Mouse (Mus musculus): ENCODE results near the gene Cyb5r1. TPM values are rescaled to one million over a fixed set of nuclear protein-coding genes. Genes with fewer than 3 reads are reported as not detected.

Cyb5r1 gene
- 23.7 TPM for polyA plus RNA-seq (2017; shearing (Covaris generic))

GRCm38 (mm10) chr1:134405509-134406413 is at the start of gene Cyb5r1:
Gene Cyb5r1, plus strand, starts transcription at chr1:134405559.

GRCm38 (mm10) chr1:134361857-134362212 is 43.5 kb upstream of the Cyb5r1 start, which contains the start of gene Tmem183a:
Gene Tmem183a, minus strand, starts transcription at chr1:134361979.

GRCm38 (mm10) chr1:134385666-134386065 is 19.7 kb upstream of the Cyb5r1 start, which contains the start of gene 4933406M09Rik:
Gene 4933406M09Rik, plus strand, starts transcription at chr1:134385940.

GRCm38 (mm10) chr1:134415168-134415831 is 9.9 kb downstream of the Cyb5r1 start, which contains the start of gene Adipor1:
Gene Adipor1, plus strand, starts transcription at chr1:134415378.

GRCm38 (mm10) chr1:134454904-134455824 is 49.8 kb downstream of the Cyb5r1 start, which contains the start of gene Klhl12:
Gene Klhl12, plus strand, starts transcription at chr1:134455531.

Other genes starting within 250 kb of the Cyb5r1 start
- 0.83 TPM for gene Chil1, start 223.4 kb upstream of the Cyb5r1 start, polyA plus RNA-seq (2017; shearing (Covaris generic))
- gene Mybph, start 212.1 kb upstream of the Cyb5r1 start, polyA plus RNA-seq (2017; shearing (Covaris generic)): not detected
- 0.16 TPM for gene Adora1, start 170.1 kb upstream of the Cyb5r1 start, polyA plus RNA-seq (2017; shearing (Covaris generic))
- gene Myog, start 115.6 kb upstream of the Cyb5r1 start, polyA plus RNA-seq (2017; shearing (Covaris generic)): not detected
- gene Ppfia4, start 72.6 kb upstream of the Cyb5r1 start, polyA plus RNA-seq (2017; shearing (Covaris generic)): not detected
- gene Tmem183a, start 43.6 kb upstream of the Cyb5r1 start, polyA plus RNA-seq (2017; shearing (Covaris generic)): 112 TPM
- gene 4933406M09Rik, start 19.6 kb upstream of the Cyb5r1 start, polyA plus RNA-seq (2017; shearing (Covaris generic)): not detected
- gene Adipor1, start 9.8 kb downstream of the Cyb5r1 start, polyA plus RNA-seq (2017; shearing (Covaris generic)): 119 TPM
- 24.5 TPM for gene Klhl12, start 50.0 kb downstream of the Cyb5r1 start, polyA plus RNA-seq (2017; shearing (Covaris generic))
- gene Rabif, start 89.1 kb downstream of the Cyb5r1 start, polyA plus RNA-seq (2017; shearing (Covaris generic)): 30.5 TPM
- not detected for gene Mgat4e, start 144.1 kb downstream of the Cyb5r1 start, polyA plus RNA-seq (2017; shearing (Covaris generic))
- 33.5 TPM for gene Kdm5b, start 154.6 kb downstream of the Cyb5r1 start, polyA plus RNA-seq (2017; shearing (Covaris generic))
- 0.79 TPM for gene Syt2, start 241.1 kb downstream of the Cyb5r1 start, polyA plus RNA-seq (2017; shearing (Covaris generic))